ENCODE assay signal across 8 mouse cellular contexts in genomic region chr1:180365180-180365810, GRCm38 (mm10). TPM values are rescaled to one million over a fixed set of nuclear protein-coding genes. Genes with fewer than 3 reads are reported as not detected.
A peak's percentile ranks its signal among the peaks of the same experiment; 100 is the strongest.
DNase-seq lines count a peak whose midpoint lies in the region; ATAC-seq lines count a peak whose summit lies in the region.

No protein-coding gene starts in this region.

- 2% methylated on average over 29 of the region's 29 CpGs for WGBS in embryonic facial prominence, embryonic 11.5 days
- WGBS in limb, embryonic 10.5 days, result 3% methylated on average over 29 of the region's 29 CpGs
- WGBS in midbrain, embryonic 12.5 days, result 2% methylated on average over 29 of the region's 29 CpGs

- peak overlapping the region; percentile 47 for H3K4me3 ChIP-seq in embryonic facial prominence, embryonic 11.5 days (ENCODE audit: low read depth, low read length)
- peak overlapping the region; percentile 60 for H3K4me3 ChIP-seq in limb, embryonic 10.5 days
- peak overlapping the region; percentile 40 for H3K4me3 ChIP-seq in midbrain, embryonic 12.5 days

- H3K27ac ChIP-seq in embryonic facial prominence, embryonic 11.5 days (replicated peaks; ENCODE audit: low read depth, low read length), result no peak overlapping the region
- peak overlapping the region; percentile 87 for H3K27ac ChIP-seq in limb, embryonic 10.5 days
- H3K27ac ChIP-seq in midbrain, embryonic 12.5 days (replicated peaks), result peak overlapping the region; percentile 89

- H3K9ac ChIP-seq in embryonic facial prominence, embryonic 11.5 days (replicated peaks; ENCODE audit: low read length), result peak overlapping the region; percentile 68
- H3K9ac ChIP-seq in midbrain, embryonic 12.5 days (replicated peaks), result peak overlapping the region; percentile 59

- peak; percentile 94 for ATAC-seq in embryonic facial prominence, embryonic 11.5 days (replicated peaks; ENCODE audit: insufficient number of reproducible peaks, low FRiP score, low TSS enrichment, low read depth)
- ATAC-seq in midbrain, embryonic 12.5 days (ENCODE audit: low FRiP score, low read depth), result peak; percentile 98

- H3K4me2 ChIP-seq in embryonic facial prominence, embryonic 11.5 days (ENCODE audit: low read depth, low read length), result peak overlapping the region; percentile 62
- H3K4me2 ChIP-seq in midbrain, embryonic 12.5 days (replicated peaks), result peak overlapping the region; percentile 69

- no peaks in the 10 kb centered on the region for H3K27me3 ChIP-seq in embryonic facial prominence, embryonic 11.5 days (ENCODE audit: control insufficient read depth, insufficient read depth, low read length)
- no peaks in the 10 kb centered on the region for H3K27me3 ChIP-seq in limb, embryonic 10.5 days (ENCODE audit: low read depth, poor library complexity, severe bottlenecking)
- H3K27me3 ChIP-seq in midbrain, embryonic 12.5 days, result no peaks in the 10 kb centered on the region; the same call in 1 of the 2 replicates

- no peaks in the 10 kb centered on the region for H3K4me1 ChIP-seq in embryonic facial prominence, embryonic 11.5 days (ENCODE audit: control insufficient read depth, insufficient read depth, low read length)
- H3K4me1 ChIP-seq in limb, embryonic 10.5 days, result peaks cover 65% of the 10 kb centered on the region
- peaks cover 19% of the 10 kb centered on the region for H3K4me1 ChIP-seq in midbrain, embryonic 12.5 days

- H3K9me3 ChIP-seq in embryonic facial prominence, embryonic 11.5 days (replicated peaks; ENCODE audit: control insufficient read depth, low read length), result no peaks in the 10 kb centered on the region
- no peaks in the 10 kb centered on the region for H3K9me3 ChIP-seq in limb, embryonic 10.5 days (replicated peaks)
- H3K9me3 ChIP-seq in midbrain, embryonic 12.5 days, result no peaks in the 10 kb centered on the region

- DNase-seq in adrenal gland, postnatal 25 days, result peak; percentile 92
- DNase-seq in embryonic facial prominence, embryonic 11.5 days (ENCODE audit: low spot score), result peak; percentile 95
- DNase-seq in heart, adult 11 months, result peak; percentile 99
- DNase-seq in kidney, adult 11 months, result peak; percentile 93
- DNase-seq in limb, embryonic 10.5 days (ENCODE audit: low spot score), result peak; percentile 97
- DNase-seq in skeletal muscle tissue, adult 2 months (ENCODE audit: low read depth, low spot score), result peak; percentile 91
- no peak for DNase-seq in MN1 (ENCODE audit: low spot score)

- H3K36me3 ChIP-seq in embryonic facial prominence, embryonic 11.5 days (replicated peaks; ENCODE audit: control insufficient read depth, insufficient read depth, low read depth, low read length), result no peaks in the 10 kb centered on the region
- H3K36me3 ChIP-seq in limb, embryonic 10.5 days, result 0 out of 2 replicates have a peak, but pooled peaks cover under 1% of the 10 kb centered on the region
- H3K36me3 ChIP-seq in midbrain, embryonic 12.5 days, result no peaks in the 10 kb centered on the region

RNA-seq across cellular contexts. Expression of gene Itpkb, which starts 35.0 kb away (rescaled TPM):
- 57.7 and 71.2 TPM in 2 replicates for total RNA-seq in adrenal gland, postnatal 25 days (2021)
- polyA plus RNA-seq in embryonic facial prominence, embryonic 11.5 days (2014; fragmentation: Nextera tagmentation; extraction: Ambion mirVana), result 3.4 and 3.8 TPM in 2 replicates
- polyA plus RNA-seq in limb, embryonic 10.5 days (2016; fragmentation: Nextera tagmentation; extraction: Ambion mirVana), result 6.2 and 10.1 TPM in 2 replicates
- 5.2 and 5.7 TPM in 2 replicates for polyA plus RNA-seq in midbrain, embryonic 12.5 days (2016; fragmentation: Nextera tagmentation; extraction: Ambion mirVana)
